Mouse (Mus musculus): ENCODE results near the gene Hspa4.

Hspa4 gene

GRCm38 (mm10) chr11:53252186-53253119, 47.8 kb downstream of the Hspa4 start:
- DNase-seq (ENCODE audit: low spot score in 2 of 2) = no peak

GRCm38 (mm10) chr11:53250796-53251195, 49.5 kb downstream of the Hspa4 start:
- no peak for DNase-seq (ENCODE audit: low spot score in 2 of 2)

GRCm38 (mm10) chr11:53249686-53250085, 50.6 kb downstream of the Hspa4 start:
- DNase-seq (ENCODE audit: low spot score in 2 of 2) = no peak

- DNase-seq (ENCODE audit: low spot score in 2 of 2) = no peak
Observed at GRCm38 (mm10) chr11:53245561-53245960, 54.7 kb downstream of the Hspa4 start.

GRCm38 (mm10) chr11:53243199-53243598, 57.1 kb downstream of the Hspa4 start:
- peak in 1 of 2 experiments; percentile 3 for DNase-seq (ENCODE audit: low spot score in 2 of 2)

GRCm38 (mm10) chr11:53233590-53233989, 66.7 kb downstream of the Hspa4 start:
- DNase-seq (ENCODE audit: low spot score in 2 of 2) = no peak

- DNase-seq (ENCODE audit: low spot score in 2 of 2) = no peak
Observed at GRCm38 (mm10) chr11:53231836-53232235, 68.4 kb downstream of the Hspa4 start.

GRCm38 (mm10) chr11:53229011-53229410, 71.2 kb downstream of the Hspa4 start:
- DNase-seq (ENCODE audit: low spot score in 2 of 2) = no peak

GRCm38 (mm10) chr11:53210876-53211275, 89.4 kb downstream of the Hspa4 start:
- no peak for DNase-seq (ENCODE audit: low spot score in 2 of 2)
